Mouse (Mus musculus) thymus, postnatal 0 days (tissue): Measurements from ENCODE around the gene Alpk3. TPM values are rescaled to one million over a fixed set of nuclear protein-coding genes. Genes with fewer than 3 reads are reported as not detected.
A peak's percentile ranks its signal among the peaks of the same experiment; 100 is the strongest.

Experiments used
- DNase-seq: peaks from one replicate; pipeline ENCODE4 v3.0.0-alpha.2; 2015; ENCODE audit warnings: low spot score
- polyA plus RNA-seq: library from polyadenylated mRNA; unstranded; fragments of >200 nt; fragmentation: Nextera tagmentation; extraction: Ambion mirVana; gene quantifications from 2 replicates; pipeline ENCODE4 v1.2.1, GENCODE M21; 2015

The Alpk3 gene
- polyA plus RNA-seq, result 0.33 and 0.47 TPM in 2 replicates

DNA sequence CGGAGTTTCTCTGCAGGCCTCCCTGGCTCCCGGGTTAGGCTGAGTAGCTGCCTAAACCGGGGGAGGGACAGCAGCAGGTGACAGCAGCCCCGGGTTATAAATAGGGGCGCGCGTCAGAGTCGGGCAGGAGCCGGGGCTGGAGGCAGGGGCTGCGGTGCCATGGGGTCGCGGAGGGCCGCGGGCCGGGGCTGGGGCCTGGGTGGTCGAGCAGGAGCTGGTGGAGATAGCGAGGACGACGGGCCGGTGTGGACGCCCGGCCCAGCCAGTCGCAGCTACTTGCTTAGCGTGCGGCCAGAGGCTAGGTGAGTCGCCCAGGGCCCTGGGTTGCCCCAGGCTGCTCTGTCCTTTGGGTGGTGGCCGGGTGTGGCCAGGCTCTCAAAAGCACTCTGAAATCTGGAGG, at the start of gene Alpk3:
Alpk3 (plus strand) TSS at position 130 of the 400 bp plus-strand sequence.
- no peak for DNase-seq

DNA sequence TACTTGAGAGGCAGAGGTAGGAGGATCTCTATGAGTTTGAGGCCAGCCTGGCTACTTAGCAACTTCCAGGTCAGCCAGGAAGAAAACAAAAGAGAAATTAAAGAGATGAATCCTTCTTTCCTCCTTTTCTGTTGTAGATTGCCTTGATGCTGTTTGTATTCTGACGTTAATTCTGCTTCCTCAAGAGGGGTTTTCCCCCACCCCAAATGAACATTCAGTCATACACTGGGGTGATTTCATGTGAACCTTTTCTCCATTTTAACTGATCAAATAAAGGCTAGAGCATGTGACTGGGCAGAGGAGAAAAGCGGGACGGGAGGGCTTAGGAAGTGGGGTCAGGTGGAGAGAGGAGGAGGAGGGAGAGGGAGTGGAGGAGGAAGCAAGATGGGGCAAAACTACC, 49.1 kb upstream of the Alpk3 start:
- DNase-seq, result no peak

DNA sequence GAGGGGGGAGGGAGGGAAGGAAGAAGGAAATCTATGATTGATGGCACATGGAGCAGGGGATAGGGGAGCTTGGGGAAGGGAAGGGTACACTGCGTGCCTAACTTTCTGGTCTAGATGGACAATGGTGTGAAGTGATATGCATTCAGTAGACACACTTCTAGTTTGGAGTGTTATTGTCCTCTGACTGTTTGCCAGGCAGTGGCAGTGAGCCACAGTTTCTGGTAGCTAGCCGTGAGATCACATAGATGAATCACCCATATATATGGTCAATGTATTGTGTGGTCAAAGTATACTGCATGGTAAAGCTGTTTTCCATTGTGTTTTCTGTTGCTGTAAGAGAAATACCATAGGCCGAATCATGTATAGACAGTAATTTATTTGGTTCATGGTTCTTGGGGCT, 45.8 kb upstream of the Alpk3 start:
- no peak for DNase-seq

DNA sequence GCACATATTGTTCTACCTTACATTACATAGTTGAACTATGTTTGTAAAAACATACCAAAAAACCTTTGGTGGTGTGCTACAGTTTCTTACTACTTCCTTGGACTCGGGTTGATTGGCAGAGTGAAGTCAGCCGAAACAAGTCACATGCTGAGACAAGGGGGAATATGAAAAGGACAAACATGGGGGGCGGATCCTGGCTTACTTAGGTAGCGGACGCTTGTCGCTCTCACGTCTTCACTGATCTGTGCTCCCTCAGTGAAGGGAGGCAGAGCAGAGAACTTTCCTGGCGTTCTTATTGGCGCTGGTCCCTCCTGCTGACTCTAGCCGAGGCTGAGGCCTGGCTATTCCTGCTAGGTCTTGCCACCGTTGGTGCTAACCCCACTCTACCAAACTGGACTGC, 37.1 kb upstream of the Alpk3 start:
- no peak for DNase-seq

DNA sequence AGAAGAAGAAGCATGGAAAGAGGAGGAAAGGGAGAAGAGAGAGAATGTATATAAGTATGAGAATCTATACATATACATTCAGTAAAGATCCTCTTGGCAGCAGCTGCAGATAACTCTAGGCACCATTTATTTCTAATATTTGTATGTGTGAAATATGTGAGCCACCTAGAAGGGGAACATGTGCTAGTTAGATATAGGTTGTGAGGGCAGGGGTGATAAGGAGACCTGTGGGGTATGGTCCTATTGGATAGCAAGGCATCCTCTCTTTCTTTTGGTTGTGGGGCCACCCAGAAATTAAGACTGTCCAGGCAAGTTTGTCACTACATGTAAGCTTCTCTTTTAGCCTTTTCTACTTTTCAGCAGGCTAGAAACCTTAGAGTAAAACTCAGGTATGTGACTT, 34.7 kb upstream of the Alpk3 start:
- no peak for DNase-seq

DNA sequence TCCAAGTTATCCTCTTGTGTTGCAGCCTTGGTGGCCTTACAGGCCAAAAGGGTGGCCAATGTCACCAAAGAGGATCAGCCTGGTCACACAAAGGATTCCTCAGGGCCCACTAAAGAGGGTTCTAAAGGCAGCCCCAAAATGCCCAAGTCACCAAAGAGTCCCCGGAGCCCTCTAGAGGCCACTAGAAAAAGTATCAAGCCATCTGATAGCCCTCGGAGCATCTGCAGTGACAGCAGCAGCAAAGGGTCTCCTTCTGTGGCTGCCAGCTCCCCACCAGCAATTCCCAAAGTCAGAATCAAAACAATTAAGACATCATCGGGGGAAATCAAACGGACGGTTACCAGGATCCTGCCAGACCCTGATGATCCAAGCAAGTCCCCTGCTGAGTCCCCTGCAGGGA, 33.3 kb upstream of the Alpk3 start:
- no peak for DNase-seq

DNA sequence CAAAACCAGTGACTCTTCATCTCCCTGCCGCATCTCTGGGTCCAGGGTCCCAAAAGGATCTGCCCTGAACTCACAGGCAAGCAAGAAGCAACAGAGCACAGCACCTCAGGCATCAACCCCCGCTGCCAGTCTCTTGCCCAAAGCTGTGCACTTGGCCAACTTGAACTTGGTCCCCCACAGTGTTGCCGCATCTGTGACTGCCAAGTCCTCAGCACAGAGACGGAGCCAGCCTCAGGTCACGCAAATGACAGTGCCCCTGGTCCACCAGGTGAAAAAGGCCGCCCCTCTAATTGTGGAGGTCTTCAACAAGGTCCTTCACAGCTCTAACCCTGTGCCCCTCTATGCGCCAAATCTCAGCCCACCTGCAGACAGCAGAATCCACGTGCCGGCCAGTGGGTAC, 32.7 kb upstream of the Alpk3 start:
- DNase-seq, result no peak

DNA sequence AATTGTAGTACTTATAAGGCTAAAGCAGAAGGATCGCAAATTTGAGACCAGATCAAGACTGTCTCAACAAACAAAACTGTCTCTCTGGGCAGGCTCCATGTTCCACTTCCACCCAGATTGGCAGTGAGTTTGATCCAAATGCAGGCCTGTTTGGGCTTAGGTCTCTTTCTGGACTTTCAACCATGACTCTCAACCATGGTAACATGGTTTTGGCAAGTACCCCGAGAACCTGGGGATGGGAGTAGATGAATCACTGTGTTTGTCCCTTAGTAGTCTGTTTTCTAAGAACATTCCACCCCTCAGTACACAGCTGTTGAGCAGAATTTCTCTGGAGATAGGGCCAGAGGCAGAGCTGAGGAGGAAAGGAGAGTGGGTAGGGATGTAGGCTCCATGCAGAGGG, 31.6 kb upstream of the Alpk3 start:
- DNase-seq, result no peak

DNA sequence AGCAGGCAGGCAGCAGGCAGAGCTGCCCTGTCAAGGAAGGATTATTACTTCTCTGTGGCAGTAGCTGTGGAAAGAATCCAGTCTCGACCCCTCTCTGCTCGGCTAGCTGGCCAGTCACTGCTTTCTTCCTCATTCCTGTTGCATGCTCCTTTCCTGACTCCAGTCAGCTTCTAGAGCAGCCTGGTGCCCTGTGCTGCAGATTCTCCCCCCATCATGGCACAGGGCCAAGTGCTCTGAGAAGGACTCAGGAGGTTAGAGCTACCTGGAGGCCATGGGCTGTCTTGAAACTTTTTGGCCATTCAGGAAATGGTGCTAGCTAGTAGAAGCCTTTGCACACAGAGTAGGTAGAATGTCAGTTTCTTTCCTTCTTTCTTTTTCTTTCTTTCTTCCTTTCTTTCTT, 17.7 kb upstream of the Alpk3 start:
- DNase-seq, result no peak

DNA sequence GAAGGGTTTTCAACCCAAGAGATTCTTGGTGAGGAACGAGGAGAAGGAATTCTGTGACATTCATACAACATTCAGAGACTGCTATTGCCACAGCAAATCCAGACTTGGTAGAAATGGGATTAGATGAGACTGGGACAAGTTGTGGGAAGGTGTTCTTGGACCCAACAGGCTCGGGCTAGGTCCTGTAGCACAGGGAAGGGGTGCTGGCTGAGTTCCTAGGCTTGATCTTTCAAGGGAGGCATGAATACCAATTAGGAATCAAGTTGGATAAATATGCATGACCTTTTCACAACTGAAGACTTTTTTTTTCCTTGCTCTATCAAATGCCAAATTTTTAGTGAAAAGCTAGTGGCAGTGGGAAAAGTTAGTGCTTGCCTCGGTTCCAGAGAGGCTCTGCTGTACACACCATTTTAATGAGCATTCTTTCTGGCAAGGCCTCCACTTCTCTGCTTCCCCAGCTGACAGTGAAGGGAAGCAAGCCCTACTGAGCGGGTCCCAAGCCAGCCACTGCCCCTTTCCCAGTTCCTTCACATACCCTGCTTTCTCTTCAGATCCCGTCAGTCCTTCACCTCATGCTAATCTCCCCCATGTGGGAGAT, 14.3 kb upstream of the Alpk3 start:
- no peak for DNase-seq

DNA sequence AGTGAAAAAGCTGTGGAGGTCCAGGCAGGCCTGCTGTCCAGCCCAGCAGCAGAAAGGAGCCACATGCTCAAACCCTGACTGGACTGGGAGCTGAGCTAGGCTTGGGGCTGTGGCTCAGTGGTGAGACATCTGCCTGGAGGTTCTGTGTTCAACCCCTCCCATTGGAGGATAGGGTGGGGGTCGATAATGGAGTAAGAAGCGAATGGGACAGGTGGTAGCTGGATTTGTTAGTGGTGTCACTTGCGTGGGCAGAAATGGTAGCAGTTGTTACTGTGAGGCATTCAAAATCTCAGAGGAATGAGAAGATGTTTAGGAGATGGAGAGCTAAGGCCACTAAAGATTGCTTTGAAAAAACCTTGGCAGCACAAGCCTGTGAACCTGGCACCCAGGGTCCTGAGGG, 9.6 kb upstream of the Alpk3 start:
- no peak for DNase-seq

DNA sequence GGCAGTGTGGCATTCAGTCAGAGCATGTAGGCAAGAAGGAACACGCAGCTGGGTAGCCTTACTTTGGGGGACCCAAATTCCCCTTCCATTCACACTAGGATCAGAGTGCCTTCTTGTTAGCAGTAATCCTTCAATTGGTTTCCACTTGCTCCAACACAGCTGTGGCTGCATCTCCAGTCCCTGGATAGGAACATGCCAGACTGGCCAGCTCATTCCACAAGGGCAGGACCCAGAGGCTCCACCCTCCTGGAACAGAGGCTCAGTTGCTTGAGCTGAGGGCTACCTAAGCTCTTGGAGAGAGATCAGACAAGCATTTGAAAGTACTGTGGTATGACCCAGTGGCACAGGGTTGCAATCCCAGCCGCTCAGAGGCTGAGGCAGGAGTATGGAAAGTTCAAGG, 8.9 kb upstream of the Alpk3 start:
- DNase-seq, result no peak

DNA sequence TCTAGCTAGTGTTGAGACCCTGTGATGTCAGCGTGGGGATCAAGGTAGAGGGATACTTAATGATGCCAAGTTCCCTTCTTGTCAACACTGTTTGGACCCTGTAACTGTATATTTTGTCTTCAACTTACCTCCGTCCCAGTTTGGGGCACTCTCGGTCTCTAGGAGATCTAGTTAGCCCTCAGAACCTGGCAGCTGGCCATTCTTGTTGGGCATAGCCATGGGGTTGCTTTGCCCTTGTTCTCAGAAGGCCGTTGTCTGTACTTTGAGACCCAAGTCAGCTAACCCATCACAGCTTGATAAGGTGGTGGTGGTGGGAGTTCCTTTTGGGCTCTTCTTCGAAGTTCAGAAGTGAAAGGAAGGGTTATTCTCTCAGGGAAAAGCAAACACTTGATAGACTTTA, 7.4 kb upstream of the Alpk3 start:
- no peak for DNase-seq

DNA sequence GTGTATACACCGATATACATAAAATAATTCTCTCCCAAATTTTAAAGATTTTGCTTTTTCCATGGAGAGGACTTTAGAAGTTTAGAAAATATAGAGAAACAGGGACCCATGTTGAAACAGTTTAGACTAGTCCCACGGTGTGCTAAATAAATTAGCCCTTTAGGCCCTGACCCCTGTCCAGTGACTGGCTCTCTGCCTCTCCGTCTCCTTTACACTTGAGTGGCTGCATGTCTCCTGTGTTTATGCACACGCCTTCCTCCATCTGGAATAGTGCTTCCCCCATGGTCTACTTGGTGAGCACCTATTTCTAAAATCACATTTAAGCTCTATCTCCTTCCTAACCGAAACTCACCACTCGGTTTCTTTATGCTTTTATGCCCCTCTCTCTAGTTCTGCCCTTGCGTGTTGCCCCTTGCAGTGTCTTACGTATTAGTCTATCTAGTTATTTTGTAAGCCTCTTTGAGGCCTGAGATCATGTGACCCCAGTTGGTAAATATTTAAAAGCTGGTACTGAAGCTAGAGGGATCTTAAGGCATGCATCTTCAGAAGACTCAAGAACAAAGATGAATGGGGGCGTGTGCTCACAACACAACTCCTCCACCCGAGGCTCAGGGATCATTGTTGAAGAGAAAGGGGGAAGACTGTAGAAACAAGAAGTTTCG, 1.6 kb upstream of the Alpk3 start:
- no peak for DNase-seq

DNA sequence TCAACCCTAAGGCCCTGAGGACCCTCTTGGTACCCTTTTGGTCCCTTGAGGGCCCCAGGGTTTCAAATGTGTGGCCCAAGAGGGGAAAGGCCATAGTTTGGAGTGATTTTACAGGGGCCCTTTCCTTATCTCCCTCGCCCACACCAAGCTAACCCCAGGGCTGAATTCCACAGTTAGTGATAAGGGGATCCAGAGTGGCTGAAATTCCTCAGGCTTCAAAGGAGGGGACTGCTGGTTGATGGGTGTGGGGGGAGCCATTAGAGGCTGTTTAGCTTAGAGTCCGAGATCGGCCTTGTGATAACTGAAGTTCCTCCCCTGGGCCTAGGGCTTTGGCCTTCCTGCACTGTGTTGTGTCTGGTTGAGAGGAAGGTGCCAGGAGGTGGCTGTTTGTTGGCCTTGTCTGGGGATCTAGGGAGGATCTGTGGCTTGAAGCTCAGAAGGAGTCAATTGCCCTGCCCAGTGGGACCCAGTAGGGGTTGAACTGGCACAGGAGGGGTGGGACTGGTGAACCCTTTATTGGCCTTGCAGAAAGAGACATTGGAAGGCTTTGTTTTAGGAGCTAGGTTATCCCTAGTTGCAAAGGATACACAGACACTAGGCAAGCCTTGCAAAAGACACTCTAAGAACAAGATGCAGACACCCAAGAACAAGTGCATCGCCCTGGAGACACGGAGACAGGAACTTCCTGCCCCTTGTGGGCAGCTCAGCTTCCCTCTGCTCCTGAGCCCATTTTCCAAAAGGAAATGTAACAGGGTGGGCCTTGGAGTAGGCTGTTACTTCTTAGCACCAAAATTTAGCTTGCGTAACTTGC, 706 bp downstream of the Alpk3 start:
- DNase-seq, result no peak

DNA sequence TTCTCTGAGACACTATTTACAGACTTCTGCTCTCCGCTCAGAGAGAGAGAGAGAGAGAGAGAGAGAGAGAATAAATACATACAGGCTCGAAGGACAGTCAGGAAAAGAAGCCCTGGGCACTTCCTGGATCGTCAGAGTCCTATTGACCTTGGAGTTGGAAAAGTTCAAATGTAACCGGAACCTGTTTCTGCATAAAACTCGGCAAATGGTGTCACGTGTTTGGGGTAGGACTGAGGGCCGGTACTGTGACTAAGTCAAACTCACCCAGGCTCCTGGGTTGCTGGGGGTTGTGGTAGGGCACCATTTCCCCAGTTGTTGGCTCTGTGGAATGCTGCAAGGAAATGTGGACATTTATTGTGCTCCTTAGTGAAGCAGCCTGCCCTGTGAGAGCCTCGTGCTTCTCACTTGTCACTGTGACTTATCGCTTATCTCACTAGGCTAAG, 1.3 kb downstream of the Alpk3 start:
- no peak for DNase-seq

DNA sequence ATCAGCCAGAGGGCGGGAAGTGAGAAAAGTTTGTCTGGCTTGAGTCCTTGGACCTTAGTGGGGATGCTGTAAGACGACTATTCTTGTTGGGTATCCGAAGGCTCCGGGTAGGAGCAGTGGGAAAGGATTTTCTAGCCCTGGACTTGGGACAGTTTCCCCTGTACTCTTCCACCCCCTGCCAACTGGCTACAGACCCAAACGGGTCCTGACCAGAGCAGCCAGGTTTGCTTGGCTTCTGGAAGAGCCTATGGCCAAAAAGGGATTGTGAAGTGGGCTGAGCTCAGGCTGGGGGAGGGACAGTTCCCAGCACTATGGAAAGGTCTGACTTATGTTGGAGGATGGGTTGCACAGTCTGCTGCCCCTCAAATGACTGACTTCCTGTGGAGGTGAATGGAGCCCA, 2.0 kb downstream of the Alpk3 start:
- no peak for DNase-seq

DNA sequence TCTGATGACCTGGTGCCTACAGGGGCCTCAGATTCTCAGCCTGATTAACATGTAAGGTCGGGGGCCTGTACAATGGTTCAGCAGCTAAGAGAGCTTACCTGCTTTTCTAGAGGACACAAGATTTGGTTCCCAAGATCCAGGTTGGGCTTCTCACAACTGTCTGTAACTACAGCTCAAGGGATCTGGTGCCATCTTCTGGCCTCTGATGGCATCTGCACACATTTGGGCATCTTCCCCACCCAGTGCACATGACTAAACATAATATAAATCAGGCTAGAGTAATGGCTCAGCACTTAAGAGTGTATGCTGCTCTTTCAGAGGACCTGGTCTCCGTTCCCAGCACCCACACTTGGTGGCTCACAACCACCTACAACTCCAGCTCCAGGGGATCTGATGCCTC, 3.5 kb downstream of the Alpk3 start:
- peak; percentile 77 for DNase-seq

DNA sequence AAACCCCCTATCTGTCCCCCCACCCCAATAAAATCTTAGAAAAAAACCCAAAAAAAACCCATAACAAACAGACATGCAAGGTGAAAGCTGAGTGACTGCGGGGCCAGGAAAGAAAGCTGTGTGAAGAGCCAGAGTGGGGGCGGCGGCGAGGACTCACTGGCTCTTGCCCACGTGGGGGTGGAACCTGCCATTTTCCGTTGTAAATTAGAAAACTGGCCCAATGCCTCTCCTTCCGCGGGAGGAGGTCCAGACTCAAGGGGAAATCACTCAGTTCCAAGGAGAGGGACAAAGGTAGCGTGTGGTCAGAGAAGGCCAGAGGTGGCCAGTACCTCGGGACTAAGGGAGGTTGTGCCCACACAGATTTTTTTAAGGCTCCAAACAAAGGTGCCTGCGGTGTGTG, 4.5 kb downstream of the Alpk3 start:
- DNase-seq, result no peak

DNA sequence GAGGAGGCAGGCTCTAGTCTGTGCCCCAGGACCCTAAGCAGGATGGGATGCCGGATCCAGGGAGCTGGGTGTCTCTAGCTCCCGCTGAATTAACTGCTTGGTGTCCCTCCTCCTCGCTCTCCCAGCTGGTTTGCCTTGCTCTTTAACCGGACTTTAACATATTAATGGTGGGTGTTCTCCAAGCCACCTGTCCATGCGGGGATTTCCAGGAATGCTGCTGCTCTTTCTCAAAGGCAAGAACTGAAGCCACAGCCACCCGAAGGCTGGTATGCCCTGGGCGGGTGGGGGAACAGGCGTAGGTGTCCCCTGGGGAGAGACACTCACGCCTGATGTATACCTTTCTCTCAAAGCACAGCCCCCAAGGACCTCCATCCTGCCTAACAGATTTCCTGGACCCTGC, 5.9 kb downstream of the Alpk3 start:
- no peak for DNase-seq

DNA sequence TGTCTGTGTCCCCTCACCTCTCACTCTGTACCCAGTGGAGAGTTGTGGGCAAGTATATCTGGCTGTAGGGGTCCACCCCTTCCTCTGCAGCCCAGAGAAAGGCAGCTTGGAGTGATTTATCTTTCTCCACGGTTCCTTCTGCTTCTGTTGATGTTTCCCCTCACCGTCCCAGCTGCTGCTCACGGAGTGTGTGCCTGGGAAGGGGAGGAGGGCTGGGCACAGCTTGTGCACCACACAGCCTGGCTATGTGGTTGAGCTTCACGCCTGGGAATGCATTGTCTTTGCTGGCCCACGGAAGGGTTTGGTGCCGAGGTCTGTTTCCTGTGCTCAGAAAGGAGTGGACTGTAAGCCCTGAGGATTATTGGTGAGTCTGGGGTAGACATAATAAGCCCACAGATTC, 9.3 kb downstream of the Alpk3 start:
- no peak for DNase-seq

DNA sequence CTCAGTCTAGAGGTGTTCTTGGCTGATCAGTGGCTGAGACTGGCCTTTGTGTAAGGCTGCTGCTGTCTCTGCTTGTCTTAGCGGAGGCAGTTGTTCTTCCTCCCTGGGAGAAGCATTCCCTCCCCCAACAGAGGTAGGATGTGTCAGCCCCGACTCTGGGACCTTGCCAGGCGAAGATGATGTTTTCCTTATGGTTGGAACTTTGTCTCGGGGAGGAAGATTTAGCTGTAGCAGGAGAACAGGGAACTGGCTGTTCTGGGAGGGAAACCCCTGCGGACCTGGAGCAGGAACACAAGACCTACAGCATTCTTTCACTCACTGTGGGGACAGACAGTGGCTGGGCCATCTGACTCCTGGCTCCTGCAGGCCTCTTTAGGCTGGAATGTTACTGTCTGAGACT, 15.1 kb downstream of the Alpk3 start:
- DNase-seq, result no peak

DNA sequence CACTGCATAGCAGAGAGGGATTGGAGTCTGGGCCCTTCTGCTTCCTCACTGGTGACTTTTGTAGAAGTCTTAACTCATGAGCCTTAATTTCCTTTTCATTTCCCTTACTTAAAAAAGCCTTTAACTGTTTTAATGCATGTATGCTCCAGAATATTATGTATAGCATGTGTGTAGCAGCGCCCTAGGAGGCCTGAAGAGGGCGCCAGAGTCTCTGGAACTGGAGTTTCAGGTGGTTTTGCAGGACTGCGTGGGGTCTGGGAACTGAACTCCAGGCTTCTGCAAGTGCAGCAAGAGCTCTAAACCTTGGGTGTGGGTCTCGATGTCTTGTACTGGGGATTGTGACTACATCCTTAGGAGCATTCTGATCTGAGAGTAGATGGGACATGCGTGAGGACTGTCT, 15.9 kb downstream of the Alpk3 start:
- DNase-seq, result no peak
